ENCODE assay signal across 20 mouse cellular contexts in the genomic region with DNA sequence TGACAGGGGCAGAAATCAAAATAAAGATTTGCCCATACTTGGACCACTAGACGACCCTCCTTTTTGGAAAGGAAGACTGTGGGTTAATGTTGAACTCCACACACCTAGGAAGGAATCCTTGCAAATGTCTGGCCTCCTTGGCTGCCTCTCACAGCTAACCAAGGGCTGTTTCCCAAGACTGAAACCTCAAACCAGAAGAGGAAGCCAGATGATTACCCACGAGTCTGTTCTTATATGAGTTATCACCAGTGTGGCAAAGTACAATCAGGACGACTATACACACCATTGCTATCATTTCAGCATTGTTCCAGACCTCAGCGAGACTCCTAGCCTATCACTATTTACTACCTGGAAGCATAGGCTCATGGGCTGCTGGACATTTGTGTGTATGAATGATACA. TPM values are rescaled to one million over a fixed set of nuclear protein-coding genes. Genes with fewer than 3 reads are reported as not detected.
DNase-seq lines count a peak whose midpoint lies in the region; ATAC-seq and TF ChIP-seq lines count a peak whose summit lies in the region.
"Had no signal": no experiment of that assay in that cellular context is flagged by ENCODE, and none has a peak within 500 bp of the region (broad histone marks: within the 10 kb centered on the region; RNA-seq: fewer than 3 reads in every experiment).

No protein-coding gene starts in this region.

- no peak for TF ChIP-seq CTCF in layer of hippocampus, adult 2 months (conservative IDR thresholded peaks at IDR 0.05)
- TF ChIP-seq CTCF in cortical plate, adult 2 months (IDR thresholded peaks at IDR 0.05; ENCODE audit: extremely low read depth, insufficient read depth, low read length) = no peak

- peak; percentile 33 for DNase-seq in gastrocnemius, adult 18-20 months (ENCODE audit: low spot score)
- DNase-seq in gastrocnemius, adult 8-10 months (ENCODE audit: low spot score in 2 of 2) = no peak
- no peak for DNase-seq in layer of hippocampus, adult 2 months (ENCODE audit: low spot score in 2 of 2)
- DNase-seq in layer of hippocampus, adult 9-10 months (ENCODE audit: low spot score) = no peak
- DNase-seq in lung, postnatal 14 days = no peak
- DNase-seq in adrenal gland, postnatal 4 days (ENCODE audit: low spot score in 2 of 2) = no peak
- DNase-seq: cerebellum, adult 11 months; cerebellum, adult 9-10 months; kidney, adult 18-20 months had no signal

- peak; percentile 88 for ATAC-seq in megakaryocyte progenitor cell, adult 5-6 weeks (replicated peaks; ENCODE audit: poor library complexity)
- ATAC-seq: activated CD4-positive, CD25-positive, alpha-beta regulatory T cell, adult 4 months; forebrain, embryonic 16.5 days; intestine, embryonic 15.5 days; Patski had no signal

- peak overlapping the region; percentile 72 for H3K27ac ChIP-seq in layer of hippocampus, adult 2 months
- H3K27ac ChIP-seq in cortical plate, adult 2 months (ENCODE audit: insufficient read depth, low read length) = peak overlapping the region; percentile 82; the same call in 1 of the 2 replicates
- H3K27ac ChIP-seq: embryonic facial prominence, embryonic 12.5 days; forebrain, embryonic 12.5 days; heart, embryonic 13.5 days; hindbrain, embryonic 10.5 days; hindbrain, embryonic 14.5 days; intestine, embryonic 15.5 days had no signal

- no peak overlapping the region for H3K4me3 ChIP-seq in layer of hippocampus, adult 2 months
- no peak overlapping the region for H3K4me3 ChIP-seq in cortical plate, adult 2 months (ENCODE audit: insufficient read depth, low read length)
- H3K4me3 ChIP-seq: embryonic facial prominence, embryonic 12.5 days; forebrain, embryonic 12.5 days; heart, embryonic 13.5 days; hindbrain, embryonic 10.5 days; intestine, embryonic 15.5 days had no signal

- peaks cover 8% of the 10 kb centered on the region for H3K4me1 ChIP-seq in cortical plate, adult 2 months (ENCODE audit: control insufficient read depth, insufficient read depth, low read length)
- H3K4me1 ChIP-seq: embryonic facial prominence, embryonic 12.5 days; forebrain, embryonic 12.5 days; hindbrain, embryonic 10.5 days; intestine, embryonic 15.5 days had no signal

- TF ChIP-seq POLR2A in cortical plate, adult 2 months (IDR thresholded peaks at IDR 0.05; ENCODE audit: extremely low read depth, insufficient read depth, low read length) = no peak

RNA-seq across cellular contexts. Expression of a gene that starts 9.7 kb away (rescaled TPM):
- total RNA-seq in gastrocnemius, adult 18-20 months (2021) = 1 to 10 TPM; 3.3 to 5.6 TPM
- total RNA-seq in gastrocnemius, adult 8-10 months (2022) = 1 to 10 TPM; 2.0 to 5.9 (median 3.4) TPM
- total RNA-seq in layer of hippocampus, adult 2 months (2021) = 100 to 1,000 TPM in 1 of 2 experiments, 10 to 100 TPM in 1; 91.8 to 104 TPM
- 70.3 and 74.8 TPM in 2 replicates for polyA plus RNA-seq in cortical plate, adult 2 months (2012; rRNA removed)
- 0.24 and 0.30 TPM in 2 replicates for total RNA-seq in megakaryocyte progenitor cell, adult 5-6 weeks (2015)
- total RNA-seq in megakaryocyte progenitor cell, adult 5-6 weeks (2017) = 0.41 and 1.9 TPM in 2 replicates
- 1 to 10 TPM; 4.5 to 5.6 TPM for total RNA-seq in adrenal gland, postnatal 4 days (2021)

RNA-seq across cellular contexts. Expression of a gene that starts 53.3 kb away (rescaled TPM):
- 10 to 100 TPM; 35.0 to 39.3 TPM for total RNA-seq in gastrocnemius, adult 18-20 months (2021)
- 10 to 100 TPM; 30.6 to 46.6 (median 38.2) TPM for total RNA-seq in gastrocnemius, adult 8-10 months (2022)
- 10 to 100 TPM; 80.0 to 82.8 TPM for total RNA-seq in layer of hippocampus, adult 2 months (2021)
- 82.4 and 87.4 TPM in 2 replicates for polyA plus RNA-seq in cortical plate, adult 2 months (2012; rRNA removed)
- 5.5 and 10.2 TPM in 2 replicates for total RNA-seq in megakaryocyte progenitor cell, adult 5-6 weeks (2015)
- total RNA-seq in megakaryocyte progenitor cell, adult 5-6 weeks (2017) = 4.8 and 6.7 TPM in 2 replicates
- 1 to 10 TPM; 6.9 to 8.0 TPM for total RNA-seq in adrenal gland, postnatal 4 days (2021)

Comparison
In these comparisons a context has a peak if more than half of its experiments do, and no peak if none do; other contexts are left out.
1. RNA of a gene that starts 9.7 kb away (total RNA-seq): 91.8 to 104 TPM in layer of hippocampus, adult 2 months; 4.5 to 5.6 TPM in adrenal gland, postnatal 4 days, 3.3 to 5.6 TPM in gastrocnemius, adult 18-20 months, 2.0 to 5.9 TPM in gastrocnemius, adult 8-10 months and 0.24 to 1.9 TPM in megakaryocyte progenitor cell, adult 5-6 weeks; every median in the first group is over 10 times any median in the second.